Mouse (Mus musculus): ENCODE results near the gene Celf2. TPM values are rescaled to one million over a fixed set of nuclear protein-coding genes. Genes with fewer than 3 reads are reported as not detected.

Celf2 gene
- total RNA-seq, 2 experiments from 2014 or later = 489 to 533 TPM

- no peak for DNase-seq (ENCODE audit: low spot score in 2 of 2)
Observed at GRCm38 (mm10) chr2:6560802-6561201, 948.6 kb downstream of the Celf2 start.

- DNase-seq (ENCODE audit: low spot score in 2 of 2) = no peak
Observed at GRCm38 (mm10) chr2:6559581-6559980, 949.8 kb downstream of the Celf2 start.

GRCm38 (mm10) chr2:6558303-6559254 lies 950.8 kb downstream of the Celf2 start:
- DNase-seq (ENCODE audit: low spot score in 2 of 2) = no peak

GRCm38 (mm10) chr2:6557749-6558148 lies 951.6 kb downstream of the Celf2 start:
- no peak for DNase-seq (ENCODE audit: low spot score in 2 of 2)

GRCm38 (mm10) chr2:6556913-6557312 lies 952.5 kb downstream of the Celf2 start:
- no peak for DNase-seq (ENCODE audit: low spot score in 2 of 2)

- DNase-seq (ENCODE audit: low spot score in 2 of 2) = no peak
Observed at GRCm38 (mm10) chr2:6553656-6554055, 955.7 kb downstream of the Celf2 start.

GRCm38 (mm10) chr2:6549251-6549650 lies 960.1 kb downstream of the Celf2 start:
- no peak for DNase-seq (ENCODE audit: low spot score in 2 of 2)

GRCm38 (mm10) chr2:6547139-6547664 lies 962.2 kb downstream of the Celf2 start:
- DNase-seq (ENCODE audit: low spot score in 2 of 2) = no peak

- DNase-seq (ENCODE audit: low spot score in 2 of 2) = no peak
Observed at GRCm38 (mm10) chr2:6546462-6547138, 962.8 kb downstream of the Celf2 start.

GRCm38 (mm10) chr2:6545127-6545931 lies 964.0 kb downstream of the Celf2 start:
- no peak for DNase-seq (ENCODE audit: low spot score in 2 of 2)

GRCm38 (mm10) chr2:6543650-6544049 lies 965.7 kb downstream of the Celf2 start:
- no peak for DNase-seq (ENCODE audit: low spot score in 2 of 2)

GRCm38 (mm10) chr2:6542556-6543180 lies 966.7 kb downstream of the Celf2 start:
- peak in 1 of 2 experiments; percentile 1 for DNase-seq (ENCODE audit: low spot score in 2 of 2)

- DNase-seq (ENCODE audit: low spot score in 2 of 2) = no peak
Observed at GRCm38 (mm10) chr2:6540825-6541224, 968.5 kb downstream of the Celf2 start.

GRCm38 (mm10) chr2:6540092-6540491 lies 969.3 kb downstream of the Celf2 start:
- no peak for DNase-seq (ENCODE audit: low spot score in 2 of 2)

GRCm38 (mm10) chr2:6538500-6538899 lies 970.9 kb downstream of the Celf2 start:
- DNase-seq (ENCODE audit: low spot score in 2 of 2) = no peak

- no peak for DNase-seq (ENCODE audit: low spot score in 2 of 2)
Observed at GRCm38 (mm10) chr2:6538031-6538430, 971.3 kb downstream of the Celf2 start.

GRCm38 (mm10) chr2:6537326-6537725 lies 972.0 kb downstream of the Celf2 start:
- DNase-seq (ENCODE audit: low spot score in 2 of 2) = no peak

- no peak for DNase-seq (ENCODE audit: low spot score in 2 of 2)
Observed at GRCm38 (mm10) chr2:6536372-6536771, 973.0 kb downstream of the Celf2 start.

- DNase-seq (ENCODE audit: low spot score in 2 of 2) = no peak
Observed at GRCm38 (mm10) chr2:6532341-6532740, 977.0 kb downstream of the Celf2 start.

GRCm38 (mm10) chr2:6528076-6528475 lies 981.3 kb downstream of the Celf2 start:
- no peak for DNase-seq (ENCODE audit: low spot score in 2 of 2)

- no peak for DNase-seq (ENCODE audit: low spot score in 2 of 2)
Observed at GRCm38 (mm10) chr2:6526825-6527224, 982.5 kb downstream of the Celf2 start.

All from layer of hippocampus, postnatal 14 days (tissue).